Mouse (Mus musculus): ENCODE measurements around the gene Ttc17. TPM values are rescaled to one million over a fixed set of nuclear protein-coding genes. Genes with fewer than 3 reads are reported as not detected.

The Ttc17 gene
- polyA plus RNA-seq, 1 experiment, result 15.5 TPM

GRCm38 (mm10) chr2:94297467-94297866, 109.0 kb downstream of the Ttc17 start:
- DNase-seq (ENCODE audit: low read depth), result no peak

DNA sequence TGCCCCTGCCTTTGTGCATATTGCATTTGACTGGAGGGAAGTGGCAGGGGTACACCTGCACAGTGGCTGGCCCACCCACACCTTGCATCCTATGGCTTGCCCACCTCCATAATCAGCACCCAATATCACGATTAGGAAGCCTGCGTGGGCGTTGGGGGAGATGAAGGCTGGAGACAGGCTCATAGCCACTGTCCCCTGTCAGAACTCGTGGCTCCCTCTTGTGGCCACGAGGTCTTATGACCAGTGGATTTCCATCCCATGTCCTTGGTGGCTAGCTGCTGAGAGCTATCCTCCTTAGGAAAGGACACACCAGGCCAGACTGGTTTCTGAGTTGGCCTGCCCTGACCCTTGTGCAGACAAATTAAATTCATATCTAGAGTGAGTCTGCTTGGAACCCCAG, 116.0 kb downstream of the Ttc17 start:
- no peak for DNase-seq (ENCODE audit: low read depth)

GRCm38 (mm10) chr2:94289659-94290058, 116.8 kb downstream of the Ttc17 start:
- no peak for DNase-seq (ENCODE audit: low read depth)

DNA sequence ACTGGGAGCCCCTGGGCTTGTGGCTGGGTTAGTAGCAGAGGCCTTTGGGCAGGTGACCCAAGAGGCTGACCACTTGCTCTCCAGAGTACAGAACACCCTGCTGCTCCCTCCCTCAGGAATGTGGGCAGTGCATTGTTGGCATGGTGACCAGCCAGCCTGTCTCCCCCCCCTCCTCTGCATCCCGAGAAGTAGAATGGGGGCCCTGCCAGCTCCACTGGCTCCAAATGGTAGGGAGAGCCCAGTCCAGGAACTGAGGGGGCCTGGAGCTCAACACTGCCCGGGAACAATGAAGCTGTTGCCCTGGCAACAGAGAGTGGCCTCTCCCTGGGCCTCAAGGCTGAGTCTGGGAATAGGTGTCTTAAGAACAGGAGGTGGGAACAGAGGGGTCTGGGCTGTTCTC, 117.3 kb downstream of the Ttc17 start:
- DNase-seq (ENCODE audit: low read depth), result no peak

GRCm38 (mm10) chr2:94288086-94288485, 118.4 kb downstream of the Ttc17 start:
- no peak for DNase-seq (ENCODE audit: low read depth)

GRCm38 (mm10) chr2:94287435-94287834, 119.1 kb downstream of the Ttc17 start:
- DNase-seq (ENCODE audit: low read depth), result no peak

DNA sequence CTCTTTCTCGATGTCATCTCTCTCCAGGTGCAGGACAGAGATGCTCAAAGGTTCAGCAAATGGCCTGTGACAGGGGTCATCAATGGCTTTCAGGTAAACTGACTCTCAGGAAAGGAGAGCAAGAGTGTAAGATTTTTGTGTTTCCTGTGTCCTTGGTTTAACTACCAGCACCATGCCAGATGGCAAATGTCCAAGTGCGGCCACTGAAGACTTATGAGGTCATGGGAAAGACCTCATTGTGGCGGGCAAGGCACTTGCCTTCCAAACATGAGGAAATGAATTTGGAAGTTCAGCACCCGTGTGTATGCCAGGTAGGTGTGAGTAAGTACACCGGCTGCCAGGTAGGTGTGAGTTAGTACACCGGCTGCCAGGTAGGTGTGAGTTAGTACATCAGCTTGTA, 123.0 kb downstream of the Ttc17 start:
- no peak for DNase-seq (ENCODE audit: low read depth)

- DNase-seq (ENCODE audit: low read depth), result no peak
Observed at GRCm38 (mm10) chr2:94279596-94279995, 126.9 kb downstream of the Ttc17 start.

GRCm38 (mm10) chr2:94276103-94276502, 130.4 kb downstream of the Ttc17 start:
- no peak for DNase-seq (ENCODE audit: low read depth)

- no peak for DNase-seq (ENCODE audit: low read depth)
Observed at GRCm38 (mm10) chr2:94275658-94276057, 130.8 kb downstream of the Ttc17 start.

DNA sequence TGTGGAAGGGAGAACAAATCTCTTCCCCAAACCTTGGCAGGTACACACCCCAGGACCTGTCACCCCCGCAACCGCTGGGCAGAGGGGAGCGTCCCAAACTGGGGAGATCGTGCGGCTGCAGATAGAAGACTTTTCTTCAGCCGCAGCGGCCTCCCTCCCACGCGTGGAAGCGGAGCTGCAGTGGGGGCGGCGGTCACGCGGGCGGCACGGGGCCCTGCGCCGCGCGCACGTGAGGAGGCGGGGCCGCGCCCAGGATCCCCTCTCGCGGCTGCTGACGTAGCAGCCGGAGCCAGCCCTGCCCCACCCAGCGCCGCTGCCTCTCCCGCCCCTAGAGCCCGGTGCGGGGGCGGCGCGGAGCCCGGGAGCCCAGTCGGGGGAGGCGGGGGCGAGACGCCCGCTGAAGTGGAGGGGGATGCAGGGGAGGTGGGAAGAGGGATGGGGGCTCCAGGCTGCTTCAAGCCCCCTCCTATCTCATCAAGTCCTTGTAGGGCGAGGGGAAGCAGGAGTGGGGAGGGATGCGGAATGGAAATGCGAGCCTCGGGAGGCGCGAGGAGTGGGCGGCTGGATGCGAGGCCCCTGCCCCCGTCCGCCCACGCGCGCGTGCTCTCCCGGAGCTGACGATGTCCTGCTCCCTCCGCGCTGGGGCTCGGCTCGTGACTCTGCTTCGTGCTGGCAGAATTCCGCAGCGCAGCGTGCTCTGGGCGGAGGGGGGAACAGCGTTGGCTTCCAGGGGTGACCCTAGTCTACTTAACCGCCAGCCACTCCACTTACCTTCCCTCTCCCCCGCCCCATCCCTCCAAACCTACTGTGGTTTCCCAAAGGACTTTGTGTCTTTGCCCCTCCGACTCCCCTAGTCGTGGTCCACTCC, 133.1 kb downstream of the Ttc17 start:
- DNase-seq (ENCODE audit: low read depth), result no peak

- no peak for DNase-seq (ENCODE audit: low read depth)
Observed at GRCm38 (mm10) chr2:94271176-94271575, 135.3 kb downstream of the Ttc17 start.

- no peak for DNase-seq (ENCODE audit: low read depth)
Observed at GRCm38 (mm10) chr2:94268835-94269234, 137.7 kb downstream of the Ttc17 start.

DNA sequence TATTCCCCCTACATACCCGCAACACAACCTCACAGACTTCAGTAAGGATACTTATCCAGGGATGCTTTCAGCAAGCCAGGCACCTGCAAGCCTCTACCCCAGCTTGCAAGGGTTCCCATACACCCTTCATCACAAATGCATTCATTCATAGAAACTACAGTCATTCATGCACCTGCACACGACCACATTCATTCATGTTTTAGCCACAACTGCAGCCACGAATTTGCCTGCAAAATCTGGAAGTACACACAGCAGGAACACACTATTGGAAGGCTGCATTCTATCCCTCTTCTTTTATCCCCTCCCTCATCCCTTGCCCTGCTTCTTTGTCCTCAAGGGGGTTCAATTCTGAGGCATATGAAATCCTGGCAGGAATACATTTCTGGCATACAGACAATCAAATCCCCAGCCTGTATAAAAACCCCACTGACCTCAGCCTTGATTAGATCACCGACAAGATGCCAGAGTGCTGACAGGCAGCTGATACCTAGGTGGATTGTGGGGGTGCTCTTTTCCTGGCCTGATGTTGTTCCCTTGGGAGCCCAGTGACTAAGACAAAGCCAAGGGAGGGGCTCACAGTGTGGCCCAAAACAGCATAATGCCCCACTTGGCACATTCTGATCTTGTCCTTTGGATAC, 139.2 kb downstream of the Ttc17 start:
- no peak for DNase-seq (ENCODE audit: low read depth)

GRCm38 (mm10) chr2:94266381-94267160, 139.9 kb downstream of the Ttc17 start:
- DNase-seq (ENCODE audit: low read depth), result no peak

- no peak for DNase-seq (ENCODE audit: low read depth)
Observed at GRCm38 (mm10) chr2:94265221-94266191, 141.0 kb downstream of the Ttc17 start.

DNA sequence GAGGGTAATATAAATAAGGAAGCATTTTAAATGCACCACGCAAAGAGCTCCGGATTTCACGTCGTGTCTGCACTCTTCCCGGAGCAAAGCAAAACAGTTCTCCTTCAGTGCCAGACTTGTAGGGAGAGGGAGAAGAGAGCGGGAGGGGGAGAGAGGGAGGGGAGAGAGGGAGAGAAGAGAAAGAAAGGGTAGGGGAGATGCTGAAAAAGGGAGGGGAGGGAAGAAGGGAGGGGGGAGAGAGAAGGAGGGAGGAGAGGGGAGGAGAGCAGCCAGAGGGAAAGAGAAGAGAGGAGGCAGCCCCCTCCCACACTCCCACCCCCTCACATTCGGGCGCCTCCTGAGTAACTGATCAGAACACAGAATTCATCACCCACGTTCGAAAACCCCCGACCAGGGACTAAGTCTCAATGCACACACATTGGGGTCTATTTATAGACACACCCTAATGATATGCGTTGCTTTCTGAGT, 141.8 kb downstream of the Ttc17 start:
- no peak for DNase-seq (ENCODE audit: low read depth)

DNA sequence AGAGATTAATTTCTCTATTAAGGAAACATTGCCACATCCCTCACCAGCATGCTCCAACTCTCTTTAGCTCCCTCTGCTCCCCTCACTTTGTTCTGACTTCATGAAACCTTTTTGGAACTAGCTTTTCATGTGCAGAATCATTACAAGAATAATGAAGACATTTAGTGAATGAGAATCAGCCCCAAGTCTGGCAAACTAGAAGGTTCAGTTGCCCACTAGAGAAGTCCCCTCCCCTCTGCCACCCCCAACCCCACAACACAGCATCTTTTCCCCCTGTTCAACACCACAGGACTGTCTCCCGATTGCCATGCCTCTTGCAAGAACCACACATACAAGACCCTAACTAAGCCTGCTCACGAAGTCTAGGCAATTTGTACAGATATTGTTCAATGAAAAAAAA, 142.5 kb downstream of the Ttc17 start:
- no peak for DNase-seq (ENCODE audit: low read depth)

DNA sequence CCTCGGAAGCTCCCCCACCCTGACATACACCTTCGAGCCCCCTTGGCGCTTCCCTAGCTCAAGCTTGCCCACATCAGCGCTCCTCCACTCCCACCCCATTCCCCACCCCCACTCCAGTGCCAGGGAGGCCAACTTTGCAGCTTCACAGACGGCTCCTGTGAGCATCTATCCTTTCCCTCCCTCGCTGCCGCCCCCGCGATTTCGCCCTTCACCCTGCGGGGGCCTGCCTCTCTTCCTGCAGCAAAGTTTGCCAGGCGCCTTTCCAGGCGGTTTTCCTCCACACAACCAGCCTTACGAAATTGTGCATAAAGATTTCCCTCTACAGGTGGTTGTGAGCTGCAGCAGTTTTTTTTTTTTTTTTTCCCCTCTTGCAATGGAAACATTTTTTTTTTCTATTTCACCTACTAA, 143.0 kb downstream of the Ttc17 start:
- DNase-seq (ENCODE audit: low read depth), result no peak

- DNase-seq (ENCODE audit: low read depth), result no peak
Observed at GRCm38 (mm10) chr2:94262917-94263529, 143.5 kb downstream of the Ttc17 start.

- no peak for DNase-seq (ENCODE audit: low read depth)
Observed at GRCm38 (mm10) chr2:94254102-94254501, 152.4 kb downstream of the Ttc17 start.

All from gonadal fat pad, adult 2 months (tissue).